Mouse (Mus musculus) thymus, adult 18-20 months (tissue): ENCODE results near the gene Pmf1.

Experiments used
- DNase-seq, 2 experiments: peaks; one replicate each; pipeline ENCODE4 v3.0.0; 2022; ENCODE audit warnings: mixed read lengths in 2 of 2

Pmf1 gene

DNA sequence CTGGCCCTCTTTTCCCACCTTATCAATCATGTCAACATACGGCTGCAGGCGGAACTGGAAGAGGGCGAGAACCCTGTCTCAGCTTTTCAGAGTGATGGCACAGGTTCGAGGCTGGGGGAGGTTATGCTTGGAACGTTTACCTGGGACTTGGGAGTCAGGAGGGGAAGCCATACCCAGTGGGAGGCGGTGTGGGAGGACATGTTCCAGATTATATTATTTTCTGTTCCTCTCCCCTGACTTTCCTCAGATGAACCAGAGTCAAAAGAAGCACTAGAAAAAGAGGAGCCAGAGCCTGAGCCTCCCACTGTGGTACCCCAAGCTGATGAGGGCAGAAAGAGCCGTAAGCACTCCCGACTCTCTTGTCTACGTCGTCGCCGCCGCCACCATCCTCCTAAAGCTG lies 59.4 kb downstream of the Pmf1 start:
- DNase-seq, result no peak
